Mouse (Mus musculus) bone marrow macrophage, adult 2 months (primary cell): ENCODE results near the gene Ppm1h.

Experiments used
- CTCF ChIP-seq: IDR thresholded peaks from 2 replicates; pipeline ENCODE4 v1.5.1; 2012; ENCODE audit warnings: low read depth, mild to moderate bottlenecking, low read length, moderate library complexity
- POLR2A ChIP-seq: IDR thresholded peaks from 2 replicates; pipeline ENCODE4 v1.6.1; 2012; ENCODE audit warnings: mild to moderate bottlenecking, low read depth, low read length, borderline replicate concordance

- TF ChIP-seq POLR2A, result no peak
- no peak for TF ChIP-seq CTCF
These were observed 202.9 kb downstream of the Ppm1h start for GRCm38 (mm10) chr10:122881456-122881855.
